In the genomic region with DNA sequence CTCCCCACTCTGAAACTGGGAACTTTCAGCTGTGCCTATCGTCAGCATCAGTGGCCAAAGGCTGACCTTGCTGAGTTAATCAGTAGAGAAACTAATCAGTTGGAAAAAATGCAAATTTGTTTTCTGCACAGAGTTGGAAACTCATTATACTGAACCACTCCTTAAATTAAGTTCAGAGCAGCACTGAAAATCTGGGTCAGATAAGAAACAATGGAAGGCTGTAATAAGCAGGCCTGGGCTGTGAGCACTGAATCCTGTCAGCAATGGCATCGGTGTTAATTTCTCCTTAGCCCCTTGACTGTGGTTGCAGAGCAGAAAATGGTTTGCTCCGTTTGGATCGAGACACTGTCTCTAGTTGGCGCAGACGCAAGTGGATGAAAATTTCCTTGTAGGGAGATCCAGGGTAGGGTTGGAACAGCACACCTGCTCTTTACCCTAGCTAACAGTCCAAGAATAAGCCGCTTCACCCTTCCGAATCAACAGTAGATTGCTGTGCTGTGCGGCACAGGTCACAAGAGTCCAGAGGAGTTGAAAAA, we compare ENCODE assay signal across 13 mouse cellular contexts.
DNase-seq lines count a peak whose midpoint lies in the region; ATAC-seq and TF ChIP-seq lines count a peak whose summit lies in the region.
"Had no signal": no experiment of that assay in that cellular context is flagged by ENCODE, and none has a peak within 500 bp of the region (broad histone marks: within the 10 kb centered on the region; RNA-seq: fewer than 3 reads in every experiment).

No protein-coding gene starts in this region.

- DNase-seq in midbrain, postnatal 0 days (ENCODE audit: low spot score): peak; percentile 24
- DNase-seq in midbrain, embryonic 10.5 days (ENCODE audit: low spot score): no peak
- DNase-seq in forebrain, postnatal 0 days: peak; percentile 28
- DNase-seq in kidney, postnatal 0 days (ENCODE audit: low spot score): peak; percentile 31
- no peak for DNase-seq in left cerebral cortex, postnatal 14 days (ENCODE audit: low spot score in 2 of 2)
- no peak for DNase-seq in thymus, postnatal 36 days
- no peak for DNase-seq in gastrocnemius, adult 2 months
- DNase-seq: adrenal gland, adult 8-10 months; gastrocnemius, postnatal 25 days; liver, embryonic 13.5 days; lung, postnatal 36 days had no signal

- no peak overlapping the region for H3K4me2 ChIP-seq in midbrain, postnatal 0 days (ENCODE audit: low read depth, low read length, poor library complexity, severe bottlenecking)
- no peak overlapping the region for H3K4me2 ChIP-seq in forebrain, postnatal 0 days (ENCODE audit: low read depth)
- no peak overlapping the region for H3K4me2 ChIP-seq in kidney, postnatal 0 days (ENCODE audit: low read length)
- H3K4me2 ChIP-seq: heart, embryonic 15.5 days; liver, embryonic 13.5 days had no signal

- WGBS in midbrain, postnatal 0 days: 64% methylated on average over 9 of the region's 9 CpGs
- 79% methylated on average over 9 of the region's 9 CpGs for WGBS in midbrain, embryonic 10.5 days
- 32% methylated on average over 9 of the region's 9 CpGs for WGBS in forebrain, postnatal 0 days
- 58% methylated on average over 9 of the region's 9 CpGs for WGBS in kidney, postnatal 0 days

- H3K36me3 ChIP-seq in midbrain, postnatal 0 days (ENCODE audit: insufficient read depth, low read length): no peaks in the 10 kb centered on the region
- no peaks in the 10 kb centered on the region for H3K36me3 ChIP-seq in midbrain, embryonic 10.5 days
- no peaks in the 10 kb centered on the region for H3K36me3 ChIP-seq in forebrain, postnatal 0 days (ENCODE audit: insufficient read depth)
- no peaks in the 10 kb centered on the region for H3K36me3 ChIP-seq in kidney, postnatal 0 days (ENCODE audit: insufficient read depth, low read length)
- H3K36me3 ChIP-seq: heart, embryonic 15.5 days; liver, embryonic 13.5 days had no signal

- no peak for TF ChIP-seq CTCF in midbrain, postnatal 0 days (IDR thresholded peaks at IDR 0.05)
- TF ChIP-seq CTCF in forebrain, postnatal 0 days (IDR thresholded peaks at IDR 0.05; ENCODE audit: low read depth): no peak
- no peak for TF ChIP-seq CTCF in kidney, postnatal 0 days (IDR thresholded peaks at IDR 0.05; ENCODE audit: low read depth)
- TF ChIP-seq CTCF in gastrocnemius, adult 2 months (IDR thresholded peaks at IDR 0.05): no peak

- no peaks in the 10 kb centered on the region for H3K4me1 ChIP-seq in midbrain, postnatal 0 days (ENCODE audit: insufficient read depth, low read length)
- peaks cover 5% of the 10 kb centered on the region; the same call in 1 of the 2 replicates for H3K4me1 ChIP-seq in midbrain, embryonic 10.5 days
- no peaks in the 10 kb centered on the region for H3K4me1 ChIP-seq in forebrain, postnatal 0 days (ENCODE audit: insufficient read depth)
- no peaks in the 10 kb centered on the region for H3K4me1 ChIP-seq in kidney, postnatal 0 days (replicated peaks; ENCODE audit: insufficient read depth, low read length)
- H3K4me1 ChIP-seq: liver, embryonic 13.5 days had no signal

- no peak overlapping the region for H3K9ac ChIP-seq in midbrain, postnatal 0 days (replicated peaks; ENCODE audit: low read length, poor library complexity, severe bottlenecking)
- H3K9ac ChIP-seq in forebrain, postnatal 0 days: no peak overlapping the region
- H3K9ac ChIP-seq in kidney, postnatal 0 days (ENCODE audit: low read depth, low read length): no peak overlapping the region
- H3K9ac ChIP-seq: heart, embryonic 15.5 days; liver, embryonic 13.5 days had no signal

- no peak for ATAC-seq in midbrain, postnatal 0 days (ENCODE audit: low FRiP score)
- ATAC-seq in forebrain, postnatal 0 days: peak; percentile 27; the same call in 1 of the 2 replicates
- ATAC-seq in kidney, postnatal 0 days (replicated peaks; ENCODE audit: low FRiP score, low read depth): peak; percentile 68

- H3K27me3 ChIP-seq in midbrain, postnatal 0 days (ENCODE audit: insufficient read depth, low read length): no peaks in the 10 kb centered on the region
- no peaks in the 10 kb centered on the region for H3K27me3 ChIP-seq in midbrain, embryonic 10.5 days (ENCODE audit: low read depth, poor library complexity, severe bottlenecking)
- no peaks in the 10 kb centered on the region for H3K27me3 ChIP-seq in forebrain, postnatal 0 days (ENCODE audit: insufficient read depth, low read length)
- no peaks in the 10 kb centered on the region for H3K27me3 ChIP-seq in kidney, postnatal 0 days (ENCODE audit: insufficient read depth, low read length)
- H3K27me3 ChIP-seq: heart, embryonic 15.5 days; liver, embryonic 13.5 days had no signal

- intact Hi-C loops in left cerebral cortex, postnatal 14 days (cut with DNase I): no loop called here
- intact Hi-C loops in gastrocnemius, adult 2 months (cut with DNase I): no loop called here

- no peaks in the 10 kb centered on the region for H3K9me3 ChIP-seq in midbrain, postnatal 0 days (ENCODE audit: low read length)
- H3K9me3 ChIP-seq in midbrain, embryonic 10.5 days (replicated peaks): no peaks in the 10 kb centered on the region
- H3K9me3 ChIP-seq in forebrain, postnatal 0 days (ENCODE audit: low read length): no peaks in the 10 kb centered on the region
- H3K9me3 ChIP-seq in kidney, postnatal 0 days (replicated peaks; ENCODE audit: low read length): no peaks in the 10 kb centered on the region
- H3K9me3 ChIP-seq: heart, embryonic 15.5 days; liver, embryonic 13.5 days had no signal

- no peak overlapping the region for H3K4me3 ChIP-seq in midbrain, postnatal 0 days (ENCODE audit: low read depth, low read length)
- no peak overlapping the region for H3K4me3 ChIP-seq in midbrain, embryonic 10.5 days
- H3K4me3 ChIP-seq in forebrain, postnatal 0 days (ENCODE audit: low read depth, low read length): no peak overlapping the region
- H3K4me3 ChIP-seq in kidney, postnatal 0 days (replicated peaks; ENCODE audit: low read depth, low read length): no peak overlapping the region
- H3K4me3 ChIP-seq in gastrocnemius, adult 2 months: no peak overlapping the region
- H3K4me3 ChIP-seq: heart, embryonic 15.5 days; left cerebral cortex, adult 2 months; liver, embryonic 13.5 days had no signal

- no peak overlapping the region for H3K27ac ChIP-seq in midbrain, postnatal 0 days (ENCODE audit: low read depth, low read length)
- no peak overlapping the region for H3K27ac ChIP-seq in midbrain, embryonic 10.5 days (replicated peaks)
- no peak overlapping the region for H3K27ac ChIP-seq in forebrain, postnatal 0 days (ENCODE audit: low read depth, low read length)
- H3K27ac ChIP-seq in kidney, postnatal 0 days: peak overlapping the region; percentile 70
- no peak overlapping the region for H3K27ac ChIP-seq in gastrocnemius, adult 2 months
- H3K27ac ChIP-seq: heart, embryonic 15.5 days; left cerebral cortex, adult 2 months; liver, embryonic 13.5 days had no signal

Comparison
In these comparisons a context has a peak if more than half of its experiments do, and no peak if none do; other contexts are left out.
1. DNase-seq: peak in midbrain, postnatal 0 days (single experiment), forebrain, postnatal 0 days (single experiment) and kidney, postnatal 0 days (single experiment); none in midbrain, embryonic 10.5 days (single experiment), left cerebral cortex, postnatal 14 days (0 of 2), thymus, postnatal 36 days (0 of 2) and gastrocnemius, adult 2 months (single experiment).